Mouse (Mus musculus) urinary bladder, postnatal 4 days (tissue): ENCODE measurements around the gene Gm20388.

Source experiments
- DNase-seq, 2 experiments: peaks; one replicate each; pipeline ENCODE4 v3.0.0; 2021 to 2022; ENCODE audit warnings: low spot score in 2 of 2

The Gm20388 gene

GRCm38 (mm10) chr8:121697735-121698614 lies 1787.3 kb downstream of the Gm20388 start:
- DNase-seq, result no peak

GRCm38 (mm10) chr8:121698615-121699101 lies 1788.0 kb downstream of the Gm20388 start:
- no peak for DNase-seq

- no peak for DNase-seq
Observed at GRCm38 (mm10) chr8:121699936-121700335, 1789.3 kb downstream of the Gm20388 start.

- DNase-seq, result no peak
Observed at GRCm38 (mm10) chr8:121705174-121705573, 1794.5 kb downstream of the Gm20388 start.

- no peak for DNase-seq
Observed at GRCm38 (mm10) chr8:121706956-121707355, 1796.3 kb downstream of the Gm20388 start.

GRCm38 (mm10) chr8:121708406-121708805 lies 1797.8 kb downstream of the Gm20388 start:
- no peak for DNase-seq

- no peak for DNase-seq
Observed at GRCm38 (mm10) chr8:121717502-121717901, 1806.9 kb downstream of the Gm20388 start.

GRCm38 (mm10) chr8:121717982-121718425 lies 1807.4 kb downstream of the Gm20388 start:
- DNase-seq, result peak; percentile 70 to 86

- DNase-seq, result no peak
Observed at GRCm38 (mm10) chr8:121718925-121719324, 1808.3 kb downstream of the Gm20388 start.

- DNase-seq, result no peak
Observed at GRCm38 (mm10) chr8:121721072-121721471, 1810.4 kb downstream of the Gm20388 start.

- DNase-seq, result no peak
Observed at GRCm38 (mm10) chr8:121723846-121724245, 1813.2 kb downstream of the Gm20388 start.

GRCm38 (mm10) chr8:121727164-121727563 lies 1816.5 kb downstream of the Gm20388 start:
- no peak for DNase-seq

- no peak for DNase-seq
Observed at GRCm38 (mm10) chr8:121729323-121729722, 1818.7 kb downstream of the Gm20388 start, which contains the start of gene Jph3. TSS of gene Jph3 (plus strand) at chr8:121729623.

GRCm38 (mm10) chr8:121729754-121730153 lies 1819.1 kb downstream of the Gm20388 start:
- DNase-seq, result no peak

GRCm38 (mm10) chr8:121730170-121730569 lies 1819.5 kb downstream of the Gm20388 start:
- DNase-seq, result no peak

GRCm38 (mm10) chr8:121730646-121731045 lies 1820.0 kb downstream of the Gm20388 start:
- DNase-seq, result no peak

- DNase-seq, result no peak
Observed at GRCm38 (mm10) chr8:121731060-121731459, 1820.4 kb downstream of the Gm20388 start.

- DNase-seq, result no peak
Observed at GRCm38 (mm10) chr8:121731471-121732333, 1821.1 kb downstream of the Gm20388 start.

GRCm38 (mm10) chr8:121732334-121732665 lies 1821.7 kb downstream of the Gm20388 start:
- no peak for DNase-seq

- DNase-seq, result no peak
Observed at GRCm38 (mm10) chr8:121734262-121734661, 1823.6 kb downstream of the Gm20388 start.

GRCm38 (mm10) chr8:121736236-121736635 lies 1825.6 kb downstream of the Gm20388 start:
- no peak for DNase-seq

GRCm38 (mm10) chr8:121740721-121741120 lies 1830.1 kb downstream of the Gm20388 start:
- DNase-seq, result no peak
